Mouse (Mus musculus): ENCODE data around the gene Mterf1a. TPM values are rescaled to one million over a fixed set of nuclear protein-coding genes. Genes with fewer than 3 reads are reported as not detected.
"Not testable (repeated sequence)": the region's sequence is repeated elsewhere in the genome, so short reads cannot be mapped to it uniquely, and the experiment has no call there.

Gene Mterf1a
- polyA plus RNA-seq (2016; fragmentation: Nextera tagmentation; extraction: Ambion mirVana), result 9.0 and 9.2 TPM in 2 replicates

DNA sequence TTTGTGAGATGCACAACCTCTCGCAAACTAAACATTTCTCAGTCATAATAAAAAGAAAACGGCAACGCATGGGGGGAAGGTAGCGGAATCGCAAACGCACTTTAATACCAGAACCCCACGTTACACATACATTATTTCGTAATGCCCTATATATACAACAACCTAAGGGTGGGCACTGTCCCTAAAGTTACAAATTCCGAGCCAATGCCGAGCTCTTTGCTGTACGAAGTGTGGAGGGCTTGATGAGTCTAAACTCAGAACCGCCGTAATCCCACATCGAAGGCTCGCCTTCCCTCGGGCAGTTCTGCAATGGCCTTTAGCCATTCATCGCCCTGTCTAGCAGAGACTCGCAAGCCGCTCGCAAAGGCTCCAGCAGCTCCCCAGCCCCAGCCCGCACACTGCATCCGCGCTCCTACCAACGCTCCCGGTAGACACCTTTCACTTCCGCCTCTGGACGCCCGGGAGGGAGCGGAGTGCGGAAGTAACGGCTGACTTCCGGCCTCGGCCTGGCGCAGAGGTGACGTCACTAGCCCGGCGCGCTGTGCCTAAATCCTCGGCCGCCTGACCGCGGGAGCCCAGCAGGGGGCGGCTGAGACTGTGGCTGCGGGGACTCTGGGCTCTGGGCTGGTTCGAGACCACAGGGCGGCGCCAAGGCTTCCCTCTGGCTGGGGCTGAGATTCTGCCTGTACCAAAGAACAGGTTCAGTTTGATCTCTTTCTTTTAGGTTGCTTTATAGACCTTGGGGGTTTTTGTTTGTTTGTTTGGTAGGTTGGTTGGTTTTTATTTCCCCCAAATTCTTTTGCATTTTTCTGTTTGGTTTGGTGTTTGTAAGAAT, at the start of gene Mterf1a:
Gene Mterf1a (minus strand): TSS at position 475 of the 835 bp plus-strand sequence.
- H3K4me1 ChIP-seq, H3K27ac ChIP-seq, H3K27me3 ChIP-seq, H3K36me3 ChIP-seq, H3K9me3 ChIP-seq: not testable (repeated sequence)
- H3K4me3 ChIP-seq, result peak within 1 kb of the TSS; percentile 42
- peak within 1 kb of the TSS; percentile 63 for H3K4me2 ChIP-seq (replicated peaks)
- H3K9ac ChIP-seq, result peak within 1 kb of the TSS; percentile 33
- 0% methylated on average over 9 of the region's 47 CpGs for WGBS
- peak; percentile 97 for ATAC-seq (ENCODE audit: insufficient number of reproducible peaks, insufficient read depth, low FRiP score, low TSS enrichment)

DNA sequence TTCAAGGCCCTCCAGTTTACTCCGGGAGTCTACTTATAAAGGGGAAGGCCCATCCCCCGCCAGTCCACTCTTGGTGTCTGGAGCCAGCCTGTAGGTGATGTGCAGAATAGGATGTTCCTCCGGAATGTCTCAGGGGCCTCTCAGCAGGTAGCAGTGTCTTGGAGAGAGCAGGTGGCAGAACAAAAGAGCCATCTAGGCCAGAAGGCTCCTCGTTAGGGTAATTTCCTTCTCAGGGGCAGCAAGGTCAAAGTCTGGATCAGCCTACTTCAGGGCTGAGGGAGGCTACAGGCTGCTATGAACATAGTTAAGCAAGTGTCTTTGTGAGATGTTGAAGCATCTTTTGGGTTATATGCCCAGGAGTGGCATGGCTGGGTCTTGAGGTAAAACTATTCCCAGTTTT, 49.4 kb upstream of the Mterf1a start:
- H3K27ac ChIP-seq; ATAC-seq (ENCODE audit: insufficient number of reproducible peaks, insufficient read depth, low FRiP score, low TSS enrichment); H3K27me3 ChIP-seq; H3K9me3 ChIP-seq; H3K4me2 ChIP-seq (replicated peaks); H3K4me3 ChIP-seq; H3K36me3 ChIP-seq; H3K9ac ChIP-seq; H3K4me1 ChIP-seq: not testable (repeated sequence)
- WGBS, result 75% methylated on average over 4 of the region's 4 CpGs

DNA sequence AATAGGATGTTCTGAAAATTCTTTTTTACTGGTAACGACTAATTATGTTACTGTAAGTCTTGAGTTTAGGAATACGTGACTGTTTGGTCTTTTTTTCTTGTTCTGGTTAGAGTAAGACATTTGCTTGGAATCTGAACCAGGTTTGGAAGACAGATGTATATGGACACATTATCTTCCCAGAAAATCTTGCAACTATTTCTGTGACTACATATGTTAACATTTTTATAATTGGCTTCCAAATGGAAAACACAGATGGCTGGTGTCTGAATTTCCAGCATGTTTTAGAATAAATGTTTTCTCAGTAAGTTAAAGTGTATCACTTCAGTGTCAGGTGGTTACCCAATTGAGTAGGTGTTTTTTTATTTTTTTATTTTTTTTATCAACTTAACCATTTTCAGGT, 47.5 kb upstream of the Mterf1a start:
- no peaks in the 10 kb centered on the region for H3K4me1 ChIP-seq
- no peak for ATAC-seq (ENCODE audit: insufficient number of reproducible peaks, insufficient read depth, low FRiP score, low TSS enrichment)

DNA sequence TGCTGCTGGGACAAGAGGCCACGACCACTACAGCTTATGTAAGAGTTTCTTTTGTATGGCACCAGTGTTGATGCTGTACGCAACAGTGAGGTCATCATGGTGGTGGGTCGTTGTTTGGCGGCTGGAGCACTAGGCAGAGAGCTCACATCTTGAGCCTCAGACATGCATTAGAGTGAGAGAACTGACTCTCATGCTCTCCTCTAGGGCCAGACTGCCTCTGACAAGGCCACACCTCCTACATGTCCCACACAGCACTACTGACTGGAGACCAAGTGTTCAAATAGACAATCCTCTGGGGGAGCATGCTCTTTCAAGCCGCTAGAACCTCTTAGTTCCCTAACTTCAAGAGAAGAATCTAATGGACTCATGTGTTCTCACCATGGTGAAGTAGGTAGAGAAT, 45.6 kb upstream of the Mterf1a start:
- Histone ChIP-seq H3K36me3 (0 out of 2 replicates have a peak, but pooled peaks cover 5% of the 10 kb centered on the region), H3K4me2 (replicated peaks) (no peak overlapping the region), H3K27me3 (no peaks in the 10 kb centered on the region), H3K9ac (no peak overlapping the region), H3K4me3 (no peak overlapping the region), H3K9me3 (no peaks in the 10 kb centered on the region), H3K27ac (no peak overlapping the region), H3K4me1 (no peaks in the 10 kb centered on the region)
- ATAC-seq (ENCODE audit: insufficient number of reproducible peaks, insufficient read depth, low FRiP score, low TSS enrichment), result no peak
- WGBS, result 94% methylated on average over 5 of the region's 5 CpGs

More for the DNA sequence above, 47.5 kb upstream of the Mterf1a start:
- Histone ChIP-seq H3K9ac (no peak overlapping the region), H3K27ac (no peak overlapping the region), H3K4me2 (replicated peaks) (no peak overlapping the region), H3K9me3 (no peaks in the 10 kb centered on the region), H3K4me3 (no peak overlapping the region), H3K36me3 (0 out of 2 replicates have a peak, but pooled peaks cover 5% of the 10 kb centered on the region), H3K27me3 (no peaks in the 10 kb centered on the region)
- 66% methylated on average over 2 of the region's 2 CpGs for WGBS

DNA sequence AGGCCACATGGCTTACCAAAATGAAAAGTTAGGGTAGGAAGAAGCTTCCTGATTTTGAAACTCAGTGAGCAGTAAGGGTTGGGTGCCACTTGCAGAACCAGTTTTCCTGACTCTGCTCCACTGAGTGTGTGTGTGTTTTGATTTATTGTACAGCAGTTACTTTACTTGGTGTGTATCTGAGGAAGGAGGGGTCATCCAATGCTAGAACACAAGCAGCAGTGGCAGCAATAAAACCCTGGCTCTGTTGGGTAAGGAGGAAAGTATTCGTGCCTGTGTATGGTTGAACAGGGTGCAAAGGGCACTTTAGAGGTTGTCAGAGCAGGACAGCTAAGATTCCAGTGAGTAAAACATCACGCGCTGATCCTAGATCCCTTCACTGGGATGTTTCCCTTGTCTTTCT, 45.2 kb upstream of the Mterf1a start:
- 96% methylated on average over 3 of the region's 3 CpGs for WGBS

DNA sequence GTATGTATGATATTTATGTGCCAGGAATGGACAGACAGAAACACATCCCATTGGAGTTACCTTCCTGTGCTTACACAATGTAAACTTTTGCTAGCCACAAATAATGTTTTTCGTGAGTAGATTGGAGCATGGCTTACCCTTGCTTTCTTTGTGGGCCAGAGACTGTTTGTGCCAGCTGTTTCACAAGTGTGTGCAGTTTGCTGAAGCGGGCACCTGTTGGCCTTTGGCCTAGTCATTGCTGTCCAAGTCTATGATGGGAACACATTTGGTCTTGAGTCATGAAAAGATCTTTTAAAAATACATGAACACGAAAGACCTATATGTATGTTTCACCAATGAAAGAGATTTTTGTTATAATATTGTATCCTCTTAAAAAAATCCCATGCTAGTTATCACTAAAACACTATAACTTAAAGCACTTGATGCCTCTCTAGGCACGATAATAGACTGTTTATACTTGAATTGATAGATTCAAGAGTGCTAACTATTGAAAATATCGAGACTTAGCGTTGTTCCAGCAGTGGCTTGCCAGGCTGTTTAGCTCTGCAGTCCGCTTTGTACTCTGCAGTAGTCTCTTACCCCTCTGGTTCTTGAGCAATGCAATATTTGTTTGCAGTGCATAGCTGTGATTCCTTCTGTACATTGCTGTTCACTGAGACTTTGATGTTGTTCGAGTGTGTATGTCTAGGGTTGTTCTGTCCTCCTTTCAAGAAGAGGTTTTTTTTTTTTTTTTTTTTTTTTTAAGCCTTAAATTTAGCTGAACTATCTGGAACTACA, 42.2 kb upstream of the Mterf1a start:
- no peaks in the 10 kb centered on the region for H3K27me3 ChIP-seq
- H3K9me3 ChIP-seq, result no peaks in the 10 kb centered on the region
- no peaks in the 10 kb centered on the region; the same call in 1 of the 2 replicates for H3K4me1 ChIP-seq
- no peak overlapping the region for H3K27ac ChIP-seq
- WGBS, result 89% methylated on average over 8 of the region's 8 CpGs
- no peak for ATAC-seq (ENCODE audit: insufficient number of reproducible peaks, insufficient read depth, low FRiP score, low TSS enrichment)
- no peak overlapping the region for H3K9ac ChIP-seq
- H3K4me3 ChIP-seq, result no peak overlapping the region
- no peaks in the 10 kb centered on the region for H3K36me3 ChIP-seq
- no peak overlapping the region for H3K4me2 ChIP-seq (replicated peaks)

More for the DNA sequence above, 45.2 kb upstream of the Mterf1a start:
- Histone ChIP-seq H3K27me3 (no peaks in the 10 kb centered on the region), H3K27ac (no peak overlapping the region), H3K9me3 (no peaks in the 10 kb centered on the region), H3K36me3 (0 out of 2 replicates have a peak, but pooled peaks cover 5% of the 10 kb centered on the region), H3K9ac (no peak overlapping the region), H3K4me1 (no peaks in the 10 kb centered on the region), H3K4me3 (no peak overlapping the region), H3K4me2 (replicated peaks) (no peak overlapping the region)
- ATAC-seq (ENCODE audit: insufficient number of reproducible peaks, insufficient read depth, low FRiP score, low TSS enrichment), result no peak

DNA sequence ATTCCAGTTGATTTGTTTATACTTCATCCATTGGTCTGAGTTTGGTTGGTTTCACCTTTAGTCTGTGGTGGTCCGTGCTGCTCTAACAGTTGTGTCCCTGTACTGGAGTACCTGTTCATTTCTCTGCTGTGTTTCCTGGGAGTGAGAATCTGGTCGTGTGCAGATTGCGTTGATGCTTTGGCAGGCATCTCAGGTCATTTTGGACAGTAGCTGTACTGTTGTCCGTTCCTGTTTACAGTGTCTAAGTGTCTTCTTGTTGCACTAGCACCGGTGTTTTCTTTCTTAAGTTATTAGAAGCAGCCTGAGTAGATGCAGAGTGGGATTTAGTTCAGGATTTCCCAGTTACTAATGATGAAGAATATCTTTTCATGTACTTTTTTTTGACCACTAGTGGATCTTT, 41.5 kb upstream of the Mterf1a start:
- Histone ChIP-seq H3K36me3 (no peaks in the 10 kb centered on the region), H3K4me2 (replicated peaks) (no peak overlapping the region), H3K9me3 (no peaks in the 10 kb centered on the region), H3K27me3 (no peaks in the 10 kb centered on the region), H3K4me3 (no peak overlapping the region), H3K4me1 (peaks cover 2% of the 10 kb centered on the region), H3K9ac (no peak overlapping the region), H3K27ac (no peak overlapping the region)
- 89% methylated on average over 5 of the region's 5 CpGs for WGBS
- no peak for ATAC-seq (ENCODE audit: insufficient number of reproducible peaks, insufficient read depth, low FRiP score, low TSS enrichment)

DNA sequence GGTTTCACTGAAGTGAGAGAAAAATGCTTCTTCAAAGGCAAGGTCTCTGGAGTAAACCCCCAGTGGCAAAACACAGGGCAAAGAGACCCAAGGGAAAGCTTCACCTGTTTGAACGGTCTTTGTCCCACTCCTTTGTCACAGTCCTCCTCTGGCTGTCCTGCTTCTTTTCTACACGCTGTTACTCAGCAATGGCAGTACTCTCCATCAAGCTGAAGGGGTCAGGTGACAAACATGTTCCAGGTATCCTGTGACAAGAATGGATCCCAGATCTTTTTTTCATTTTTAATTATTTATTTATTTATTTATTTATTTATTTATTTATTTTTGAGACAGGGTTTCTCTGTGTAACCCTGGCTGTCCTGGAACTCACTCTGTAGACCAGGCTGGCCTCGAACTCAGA, 39.8 kb upstream of the Mterf1a start:
- H3K9ac ChIP-seq, result no peak overlapping the region
- no peaks in the 10 kb centered on the region for H3K9me3 ChIP-seq
- peaks cover 12% of the 10 kb centered on the region for H3K4me1 ChIP-seq
- no peak for ATAC-seq (ENCODE audit: insufficient number of reproducible peaks, insufficient read depth, low FRiP score, low TSS enrichment)
- WGBS, result 95% methylated on average over 3 of the region's 3 CpGs
- no peak overlapping the region for H3K27ac ChIP-seq
- H3K27me3 ChIP-seq, result no peaks in the 10 kb centered on the region
- no peaks in the 10 kb centered on the region for H3K36me3 ChIP-seq
- no peak overlapping the region for H3K4me3 ChIP-seq
- no peak overlapping the region for H3K4me2 ChIP-seq (replicated peaks)

DNA sequence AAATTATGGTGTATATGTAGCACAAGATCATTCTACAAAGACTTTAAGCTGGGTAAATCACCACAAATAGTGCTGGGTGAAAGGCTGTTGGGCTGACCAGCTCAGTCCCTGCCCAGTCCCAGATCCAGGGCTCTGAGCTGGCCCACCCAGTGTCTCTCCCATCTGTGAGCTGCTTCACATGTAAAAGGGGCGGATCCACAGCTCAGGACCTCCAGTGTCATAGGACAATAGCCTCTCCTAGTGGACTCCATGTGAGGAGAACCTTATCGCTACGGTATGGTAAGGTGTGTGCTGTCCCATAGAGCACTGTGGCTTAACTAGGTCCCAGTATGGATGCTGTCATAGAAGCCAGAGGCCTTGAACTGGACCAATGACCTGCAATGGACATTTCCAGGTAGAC, 37.9 kb upstream of the Mterf1a start:
- peaks cover 12% of the 10 kb centered on the region for H3K4me1 ChIP-seq
- no peaks in the 10 kb centered on the region for H3K9me3 ChIP-seq
- no peak for ATAC-seq (ENCODE audit: insufficient number of reproducible peaks, insufficient read depth, low FRiP score, low TSS enrichment)
- 85% methylated on average over 3 of the region's 3 CpGs for WGBS
- no peak overlapping the region for H3K4me2 ChIP-seq (replicated peaks)
- H3K4me3 ChIP-seq, result no peak overlapping the region
- H3K9ac ChIP-seq, result no peak overlapping the region
- no peaks in the 10 kb centered on the region for H3K36me3 ChIP-seq
- no peaks in the 10 kb centered on the region for H3K27me3 ChIP-seq
- H3K27ac ChIP-seq, result no peak overlapping the region

DNA sequence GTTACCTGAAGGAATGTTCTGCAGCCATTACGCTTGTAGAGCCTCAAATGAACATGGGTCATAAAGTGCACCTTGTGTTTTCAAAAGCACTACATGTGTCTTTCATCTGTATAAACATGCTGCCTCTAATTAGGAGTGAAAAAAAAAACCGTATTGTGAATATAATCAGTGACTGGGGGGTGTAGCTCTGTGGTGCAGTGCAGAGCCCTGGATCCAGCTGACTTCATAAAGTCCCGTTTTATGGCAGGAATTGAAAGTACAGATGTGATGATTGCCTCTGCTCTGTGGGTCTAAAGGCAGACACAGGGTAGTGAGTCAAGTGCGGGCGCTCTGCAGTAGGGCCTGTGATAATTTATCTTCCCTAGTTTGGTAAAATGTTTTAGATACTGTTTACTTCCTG, 37.0 kb upstream of the Mterf1a start:
- Histone ChIP-seq H3K27ac (no peak overlapping the region), H3K9me3 (no peaks in the 10 kb centered on the region), H3K4me1 (peaks cover 12% of the 10 kb centered on the region), H3K27me3 (no peaks in the 10 kb centered on the region), H3K4me2 (replicated peaks) (no peak overlapping the region), H3K4me3 (no peak overlapping the region), H3K9ac (no peak overlapping the region), H3K36me3 (no peaks in the 10 kb centered on the region)
- WGBS, result 61% methylated on average over 5 of the region's 5 CpGs
- no peak for ATAC-seq (ENCODE audit: insufficient number of reproducible peaks, insufficient read depth, low FRiP score, low TSS enrichment)

DNA sequence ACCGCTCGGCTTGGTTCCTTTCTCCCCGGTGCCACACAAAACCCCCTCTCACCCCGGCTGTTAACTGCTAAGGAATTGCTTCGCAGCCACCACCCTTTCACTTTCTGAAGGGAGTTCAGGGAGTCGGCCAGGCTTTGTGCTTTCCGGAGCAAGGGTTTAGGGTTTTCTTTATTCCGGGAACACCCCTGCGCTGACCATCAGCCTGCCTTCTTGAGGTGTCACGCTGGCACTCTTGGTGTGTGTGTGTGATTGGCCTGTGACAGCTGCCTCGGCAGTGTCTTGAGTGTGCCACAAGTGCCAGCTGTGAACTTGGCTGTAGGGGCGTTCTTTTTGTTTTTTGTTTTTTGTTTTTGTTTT, 34.9 kb upstream of the Mterf1a start:
- 2% methylated on average over 12 of the region's 12 CpGs for WGBS
- Histone ChIP-seq H3K4me3 (peak overlapping the region; percentile 91), H3K4me2 (replicated peaks) (peak overlapping the region; percentile 73), H3K9ac (peak overlapping the region; percentile 95), H3K9me3 (no peaks in the 10 kb centered on the region), H3K4me1 (peaks cover 12% of the 10 kb centered on the region), H3K27me3 (no peaks in the 10 kb centered on the region), H3K27ac (peak overlapping the region; percentile 92), H3K36me3 (no peaks in the 10 kb centered on the region)
- no peak for ATAC-seq (ENCODE audit: insufficient number of reproducible peaks, insufficient read depth, low FRiP score, low TSS enrichment)
